Mouse (Mus musculus) CH12.LX (cell line): Measurements from ENCODE around the gene Nol4l. TPM values are rescaled to one million over a fixed set of nuclear protein-coding genes. Genes with fewer than 3 reads are reported as not detected.
"Not testable (repeated sequence)": the region's sequence is repeated elsewhere in the genome, so short reads cannot be mapped to it uniquely, and the experiment has no call there.

Experiments used
- DNase-seq: peaks from one replicate; pipeline ENCODE4 v3.0.0-alpha.2; 2013; ENCODE audit errors: extremely low read depth
- H3K27ac ChIP-seq: 2 replicates; pipeline ENCODE4 v1.5.1; 2012; ENCODE audit warnings: low read depth, mild to moderate bottlenecking, control low read depth, moderate library complexity; ENCODE audit not compliant: insufficient read depth
- H3K27me3 ChIP-seq: replicated peaks from 2 replicates; pipeline ENCODE3; 2012; ENCODE audit warnings: inconsistent platforms
- H3K36me3 ChIP-seq, 2 experiments: replicated peaks in 1 of 2; 2 replicates each; pipeline versions ENCODE3 to v1.6.1; 2012; ENCODE audit warnings: inconsistent platforms in 1 of 2, low read length in 1 of 2, mild to moderate bottlenecking in 1 of 2, mixed read lengths in 1 of 2, moderate library complexity in 1 of 2; ENCODE audit not compliant: control insufficient read depth in 1 of 2, insufficient read depth in 1 of 2
- H3K4me1 ChIP-seq, 2 experiments: 2 replicates each; pipeline ENCODE4 v1.6.1; 2012; ENCODE audit warnings: inconsistent platforms in 1 of 2, moderate library complexity in 1 of 2; ENCODE audit not compliant: insufficient read depth in 2 of 2, control insufficient read depth in 1 of 2
- H3K4me2 ChIP-seq: 2 replicates; pipeline ENCODE4 v1.6.1; 2012; ENCODE audit warnings: low read depth, mild to moderate bottlenecking, control low read depth; ENCODE audit not compliant: poor library complexity, insufficient read depth, severe bottlenecking
- H3K4me3 ChIP-seq, 3 experiments: fragments of 150-350 bp in 1 of 3; sonication (generic) in 1 of 3; replicated peaks in 1 of 3; 2 replicates each; pipeline versions ENCODE3 to v1.5.1; 2011 to 2012; ENCODE audit warnings: low read depth in 2 of 3, low read length in 2 of 3, mild to moderate bottlenecking in 2 of 3, moderate library complexity in 2 of 3, control low read depth in 1 of 3, improper control_type of control experiment in 1 of 3, inconsistent platforms in 1 of 3, mixed read lengths in 1 of 3; ENCODE audit not compliant: poor library complexity in 1 of 3
- H3K79me2 ChIP-seq: replicated peaks from 2 replicates; pipeline ENCODE4 v1.6.1; 2012; ENCODE audit warnings: mild to moderate bottlenecking, moderate library complexity; ENCODE audit not compliant: control insufficient read depth, poor library complexity, insufficient read depth, severe bottlenecking; ENCODE audit errors: extremely low read depth
- H3K9ac ChIP-seq: 2 replicates; pipeline ENCODE4 v1.6.1; 2012; ENCODE audit warnings: low read depth, mild to moderate bottlenecking, control low read depth, moderate library complexity; ENCODE audit not compliant: insufficient read depth
- H3K9me3 ChIP-seq: replicated peaks from 2 replicates; pipeline ENCODE3; 2012; ENCODE audit warnings: low read length, inconsistent platforms, mixed read lengths
- BHLHE40 ChIP-seq: IDR thresholded peaks from 2 replicates; pipeline ENCODE4 v1.6.1; 2011; ENCODE audit warnings: mild to moderate bottlenecking, low read depth, low read length, improper control_type of control experiment
- CHD2 ChIP-seq: IDR thresholded peaks from 2 replicates; pipeline ENCODE4 v1.6.1; 2011; ENCODE audit warnings: low read length, improper control_type of control experiment
- ELF1 ChIP-seq: IDR thresholded peaks from 2 replicates; pipeline ENCODE4 v1.6.1; 2014; ENCODE audit warnings: low read depth, mild to moderate bottlenecking, inconsistent platforms, low read length, improper control_type of control experiment
- GABPA ChIP-seq: IDR thresholded peaks from 2 replicates; pipeline ENCODE4 v1.6.1; 2012; ENCODE audit warnings: low read depth, low read length, improper control_type of control experiment, inconsistent platforms; ENCODE audit not compliant: insufficient replicate concordance
- HCFC1 ChIP-seq: IDR thresholded peaks from 2 replicates; pipeline ENCODE4 v1.6.1; 2012; ENCODE audit warnings: low read depth, mild to moderate bottlenecking, inconsistent platforms, low read length, improper control_type of control experiment
- IRF4 ChIP-seq: IDR thresholded peaks from 2 replicates; pipeline ENCODE4 v1.6.1; 2014; ENCODE audit warnings: low read depth, mild to moderate bottlenecking, inconsistent platforms, low read length, improper control_type of control experiment
- JUN ChIP-seq: IDR thresholded peaks from 2 replicates; pipeline ENCODE4 v1.6.1; 2011; ENCODE audit warnings: low read depth, mild to moderate bottlenecking, low read length, improper control_type of control experiment, moderate library complexity; ENCODE audit not compliant: insufficient read depth
- KAT2A ChIP-seq: IDR thresholded peaks from 2 replicates; pipeline ENCODE4 v1.6.1; 2012; ENCODE audit warnings: low read length, improper control_type of control experiment, inconsistent platforms; ENCODE audit not compliant: insufficient replicate concordance
- MAX ChIP-seq: IDR thresholded peaks from 2 replicates; pipeline ENCODE4 v1.6.1; 2011; ENCODE audit warnings: low read length, improper control_type of control experiment
- MEF2A ChIP-seq: IDR thresholded peaks from 2 replicates; pipeline ENCODE4 v1.6.1; 2014; ENCODE audit warnings: low read depth, mild to moderate bottlenecking, inconsistent platforms, low read length, improper control_type of control experiment, borderline replicate concordance
- MXI1 ChIP-seq: IDR thresholded peaks from 2 replicates; pipeline ENCODE4 v1.6.1; 2011; ENCODE audit warnings: mild to moderate bottlenecking, low read depth, low read length, improper control_type of control experiment
- NELFE ChIP-seq: IDR thresholded peaks from 2 replicates; pipeline ENCODE4 v1.6.1; 2011; ENCODE audit warnings: low read depth, low read length, improper control_type of control experiment
- NRF1 ChIP-seq: IDR thresholded peaks from 2 replicates; pipeline ENCODE4 v1.6.1; 2014; ENCODE audit warnings: low read depth, mild to moderate bottlenecking, inconsistent platforms, low read length, improper control_type of control experiment, moderate library complexity
- POLR2A ChIP-seq: IDR thresholded peaks from 2 replicates; pipeline ENCODE4 v1.6.1; 2011; ENCODE audit warnings: low read depth, mild to moderate bottlenecking, improper control_type of control experiment, low read length
- POLR2AphosphoS2 ChIP-seq: IDR thresholded peaks from 2 replicates; pipeline ENCODE4 v1.6.1; 2011; ENCODE audit warnings: low read depth, low read length, improper control_type of control experiment
- RAD21 ChIP-seq: IDR thresholded peaks from 2 replicates; pipeline ENCODE4 v1.6.1; 2011; ENCODE audit warnings: low read depth, mild to moderate bottlenecking, low read length, improper control_type of control experiment, moderate library complexity
- SIN3A ChIP-seq: IDR thresholded peaks from 2 replicates; pipeline ENCODE4 v1.6.1; 2012; ENCODE audit warnings: low read length, improper control_type of control experiment, inconsistent platforms
- TCF12 ChIP-seq: IDR thresholded peaks from 2 replicates; pipeline ENCODE4 v1.6.1; 2014; ENCODE audit warnings: low read depth, mild to moderate bottlenecking, inconsistent platforms, low read length, improper control_type of control experiment
- UBTF ChIP-seq: IDR thresholded peaks from 2 replicates; pipeline ENCODE4 v1.6.1; 2012; ENCODE audit warnings: low read depth, mild to moderate bottlenecking, inconsistent platforms, low read length, improper control_type of control experiment, moderate library complexity
- USF2 ChIP-seq: conservative IDR thresholded peaks from 2 replicates; pipeline ENCODE4 v1.6.1; 2011; ENCODE audit warnings: low read depth, low read length, improper control_type of control experiment
- ZC3H11A ChIP-seq: IDR thresholded peaks from 2 replicates; pipeline ENCODE4 v1.6.1; 2012; ENCODE audit warnings: low read depth, mild to moderate bottlenecking, inconsistent platforms, low read length, improper control_type of control experiment
- dilution Hi-C: fragments of 300-500 bp; cut with MboI; formaldehyde crosslinking; loops from 2 replicates; pipeline ENCODE4 v1.14.3; 2020; ENCODE audit warnings: low sequenced_read_pairs; ENCODE audit not compliant: extremely low pct_unique_long_range_greater_than_20kb, extremely low pct_ligation_motif_present
- in situ Hi-C: fragments of 300-500 bp; cut with MboI; formaldehyde crosslinking; loops from 3 replicates; pipeline ENCODE4 v1.14.3; 2019; ENCODE audit warnings: low sequenced_read_pairs, low pct_ligation_motif_present, low pct_unique_long_range_greater_than_20kb, mixed read lengths
- polyA plus RNA-seq: library from polyadenylated mRNA; unstranded; fragments of >175 nt; gene quantifications from 2 replicates; pipeline ENCODE4 v1.2.1, GENCODE M21; 2012; ENCODE audit warnings: low read depth; ENCODE audit not compliant: insufficient read length
- total RNA-seq, 2 experiments: library from RNA; depleted of rRNA; stranded (reverse); fragments of 300-350 nt in 1 of 2; fragments of >200 nt in 1 of 2; gene quantifications; 2 replicates each; pipeline ENCODE4 v1.2.3; 2012 to 2014

Gene Nol4l
- total and polyA plus RNA-seq, 3 experiments: 1.3 to 3.7 (median 3.5) TPM

- no peaks in the 10 kb centered on the region for H3K36me3 ChIP-seq
- dilution Hi-C loops: no loop called here
- no peak overlapping the region for H3K4me3 ChIP-seq
- in situ Hi-C loops: no loop called here
- H3K9me3 ChIP-seq: no peaks in the 10 kb centered on the region
- H3K27ac ChIP-seq: no peak overlapping the region
- H3K4me1 ChIP-seq: peaks cover 30 to 49% of the 10 kb centered on the region in 2 experiments
- DNase-seq: no peak
- H3K9ac ChIP-seq: no peak overlapping the region
- H3K4me2 ChIP-seq: no peak overlapping the region
- H3K79me2 ChIP-seq: no peaks in the 10 kb centered on the region
- H3K27me3 ChIP-seq: no peaks in the 10 kb centered on the region
- no peak for TF ChIP-seq USF2
- no peak for TF ChIP-seq ZC3H11A
- TF ChIP-seq UBTF: no peak
- TF ChIP-seq CHD2: no peak
- TF ChIP-seq POLR2AphosphoS2: no peak
- TF ChIP-seq GABPA: no peak
- TF ChIP-seq KAT2A: no peak
- no peak for TF ChIP-seq ELF1
- TF ChIP-seq MEF2A: no peak
- TF ChIP-seq BHLHE40: no peak
- no peak for TF ChIP-seq MAX
- no peak for TF ChIP-seq MXI1
- no peak for TF ChIP-seq JUN
- TF ChIP-seq HCFC1: no peak
These were observed 34.0 kb downstream of the Nol4l start for GRCm38 (mm10) chr2:153495818-153496217.

DNA sequence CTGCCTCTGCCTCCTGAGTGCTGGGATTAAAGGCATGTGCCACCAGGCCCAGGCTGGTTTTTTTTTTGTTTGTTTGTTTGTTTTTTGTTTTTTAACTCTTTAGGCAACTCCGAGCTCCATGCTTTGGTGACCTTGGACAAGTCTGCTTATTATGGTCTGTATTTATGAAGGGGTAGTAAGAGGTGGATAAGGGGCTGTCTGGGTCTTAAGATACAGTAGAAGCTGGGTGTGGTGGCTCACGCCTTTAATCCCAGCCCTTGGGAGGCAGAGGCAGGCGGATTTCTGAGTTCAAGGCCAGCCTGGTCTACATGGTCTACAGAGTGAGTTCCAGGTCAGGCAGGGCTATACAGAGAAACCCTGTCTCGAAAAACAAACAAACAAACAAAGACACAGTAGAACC, 34.4 kb downstream of the Nol4l start:
- H3K27ac ChIP-seq, in situ Hi-C loops, H3K4me2 ChIP-seq, H3K9me3 ChIP-seq, H3K27me3 ChIP-seq, H3K4me3 ChIP-seq, dilution Hi-C loops, H3K79me2 ChIP-seq, DNase-seq, H3K36me3 ChIP-seq, H3K9ac ChIP-seq: not testable (repeated sequence)
- peaks cover 30 to 52% of the 10 kb centered on the region in 2 experiments for H3K4me1 ChIP-seq

DNA sequence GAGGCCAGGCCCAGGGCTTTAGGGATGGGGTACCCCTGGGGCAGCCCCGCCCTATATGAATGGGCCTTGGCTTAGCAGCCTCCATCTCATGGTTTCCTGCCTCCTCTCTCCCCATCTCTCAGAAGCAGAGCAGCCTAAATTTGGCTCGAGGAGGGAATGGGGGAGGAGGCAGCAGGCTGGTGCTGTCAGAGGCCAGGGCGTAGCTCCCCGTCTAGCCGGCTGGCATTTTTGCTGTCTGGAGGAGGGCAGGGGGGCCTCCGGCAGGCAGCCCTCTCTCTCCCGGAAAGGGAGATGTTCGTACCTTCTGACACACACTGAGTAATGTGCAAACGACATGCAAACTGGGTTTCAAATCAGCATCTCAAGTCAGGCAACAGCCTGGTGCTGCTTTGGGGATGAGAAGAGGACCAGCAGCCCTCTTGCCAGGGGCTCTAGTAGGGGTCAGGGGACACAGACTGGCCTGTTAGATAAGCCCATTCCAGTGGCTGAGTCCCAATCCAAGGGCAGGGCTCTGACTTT, 35.4 kb downstream of the Nol4l start:
- H3K79me2 ChIP-seq: no peaks in the 10 kb centered on the region
- in situ Hi-C loops: no loop called here
- H3K4me3 ChIP-seq: peak overlapping the region in 1 of 3 experiments; percentile 4
- no peaks in the 10 kb centered on the region for H3K9me3 ChIP-seq
- H3K27ac ChIP-seq: peak overlapping the region; percentile 63
- no peak overlapping the region for H3K9ac ChIP-seq
- H3K4me1 ChIP-seq: peaks cover 30 to 52% of the 10 kb centered on the region in 2 experiments
- H3K27me3 ChIP-seq: no peaks in the 10 kb centered on the region
- no peaks in the 10 kb centered on the region for H3K36me3 ChIP-seq
- peak overlapping the region; percentile 88; the same call in 1 of the 2 replicates for H3K4me2 ChIP-seq
- peak; percentile 53 for DNase-seq
- TF ChIP-seq NRF1 (no peak), MEF2A (no peak; the same call in 1 of the 2 replicates), IRF4 (0 out of 2 replicates have a peak, but pooled peaks have one; percentile 5), POLR2A (peak; percentile 36; the same call in 1 of the 2 replicates), SIN3A (no peak), RAD21 (no peak), TCF12 (peak; percentile 45; the same call in 1 of the 2 replicates), NELFE (no peak), MAX (no peak)
- dilution Hi-C loops: no loop called here
